Mouse (Mus musculus) cortical plate, adult 2 months (tissue): Measurements from ENCODE around the gene Mad1l1.

Experiments
- CTCF ChIP-seq: fragments of 200-500 bp; IDR thresholded peaks from 2 replicates; pipeline ENCODE4 v1.5.1; 2011; ENCODE audit warnings: mild to moderate bottlenecking, control low read depth, low read length; ENCODE audit not compliant: insufficient read depth; ENCODE audit errors: extremely low read depth
- POLR2A ChIP-seq: fragments of 200-500 bp; IDR thresholded peaks from 2 replicates; pipeline ENCODE4 v1.6.1; 2011; ENCODE audit warnings: mild to moderate bottlenecking, low read length, control low read depth; ENCODE audit not compliant: insufficient read depth; ENCODE audit errors: extremely low read depth

DNA sequence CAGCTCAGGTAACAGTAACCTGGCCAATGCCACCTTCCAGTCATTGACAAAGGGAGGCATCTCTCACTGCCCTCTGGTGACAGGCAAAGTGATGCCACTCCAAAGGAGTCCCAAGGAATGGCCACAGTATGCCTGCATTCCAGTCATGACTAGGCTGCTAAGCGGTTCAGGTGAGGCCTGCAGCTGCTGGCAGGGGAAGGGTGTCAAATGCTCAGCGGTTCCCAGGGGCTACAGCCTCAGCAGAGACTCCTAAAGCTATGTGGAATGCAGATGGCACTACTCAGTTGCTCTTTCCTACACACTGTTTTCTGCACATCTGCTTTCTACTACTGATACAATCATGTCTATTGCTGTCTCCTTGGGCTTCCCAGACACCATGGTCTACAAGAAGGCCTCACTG is 73.3 kb downstream of the Mad1l1 start:
- TF ChIP-seq CTCF (no peak), POLR2A (no peak)
